Comparison of ENCODE assay signal across 8 mouse cellular contexts in the genomic region with DNA sequence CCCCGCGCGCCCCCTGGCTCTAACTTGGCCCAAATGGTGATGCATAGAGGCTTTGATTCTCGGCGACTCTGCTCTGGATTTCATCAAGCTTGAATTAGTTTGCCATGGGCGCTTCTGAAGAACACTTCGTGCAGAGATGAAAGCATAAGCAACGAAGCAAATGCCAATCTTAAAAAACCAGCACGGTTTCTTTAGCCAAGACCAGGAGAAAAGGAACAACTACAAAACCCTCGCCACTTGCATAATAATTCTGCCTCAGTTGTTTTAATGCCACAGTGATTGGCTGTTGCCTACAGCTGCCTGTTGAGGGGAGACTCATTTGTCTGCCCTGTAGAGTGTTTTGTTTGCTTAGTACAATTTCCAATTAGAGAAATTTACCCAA. TPM values are rescaled to one million over a fixed set of nuclear protein-coding genes. Genes with fewer than 3 reads are reported as not detected.
DNase-seq lines count a peak whose midpoint lies in the region; ATAC-seq and TF ChIP-seq lines count a peak whose summit lies in the region.

No protein-coding gene starts in this region.

- intact Hi-C loops in gastrocnemius, adult 2 months (cut with DNase I): no loop called here
- intact Hi-C loops in gastrocnemius, postnatal 14 days (cut with DNase I; ENCODE audit: low total_unique reads): no loop called here

- WGBS in neural tube, embryonic 15.5 days: 1% methylated on average over 10 of the region's 10 CpGs

- peaks cover 3% of the 10 kb centered on the region for H3K4me1 ChIP-seq in testis, adult 2 months (ENCODE audit: control insufficient read depth, insufficient read depth, low read length)
- peaks cover 46% of the 10 kb centered on the region for H3K4me1 ChIP-seq in neural tube, embryonic 15.5 days

- TF ChIP-seq CTCF in gastrocnemius, adult 2 months (IDR thresholded peaks at IDR 0.05): no peak; the same call in 1 of the 2 replicates
- no peak for TF ChIP-seq CTCF in testis, adult 2 months (IDR thresholded peaks at IDR 0.05; ENCODE audit: control insufficient read depth, insufficient read depth, insufficient replicate concordance, low read depth, low read length)

- ATAC-seq in neural tube, embryonic 15.5 days (ENCODE audit: low FRiP score): no peak

- peak overlapping the region; percentile 92 for H3K4me3 ChIP-seq in gastrocnemius, adult 2 months
- H3K4me3 ChIP-seq in testis, adult 2 months (ENCODE audit: control insufficient read depth, low read depth, low read length): peak overlapping the region; percentile 81
- peak overlapping the region; percentile 60 for H3K4me3 ChIP-seq in neural tube, embryonic 15.5 days (replicated peaks)

- peak overlapping the region; percentile 83 for H3K9ac ChIP-seq in neural tube, embryonic 15.5 days (replicated peaks)

- H3K27me3 ChIP-seq in testis, adult 2 months (ENCODE audit: control insufficient read depth, insufficient read depth, low read length): no peaks in the 10 kb centered on the region
- no peaks in the 10 kb centered on the region for H3K27me3 ChIP-seq in neural tube, embryonic 15.5 days (replicated peaks)

- no peaks in the 10 kb centered on the region for H3K36me3 ChIP-seq in testis, adult 2 months (ENCODE audit: control insufficient read depth, insufficient read depth, low read length)
- no peaks in the 10 kb centered on the region for H3K36me3 ChIP-seq in neural tube, embryonic 15.5 days

- peak overlapping the region; percentile 76 for H3K4me2 ChIP-seq in neural tube, embryonic 15.5 days

- TF ChIP-seq POLR2A in testis, adult 2 months (IDR thresholded peaks at IDR 0.05; ENCODE audit: control insufficient read depth, low read depth, low read length): no peak

- DNase-seq in gastrocnemius, adult 2 months: no peak
- no peak for DNase-seq in gastrocnemius, postnatal 14 days
- no peak for DNase-seq in testis, postnatal 10 days (ENCODE audit: low spot score)
- peak; percentile 30 for DNase-seq in layer of hippocampus, adult 9-10 months (ENCODE audit: low spot score)
- DNase-seq in gastrocnemius, postnatal 25 days: no peak
- DNase-seq in spleen, postnatal 10 days (ENCODE audit: low spot score in 2 of 2): no peak

- no peaks in the 10 kb centered on the region for H3K9me3 ChIP-seq in neural tube, embryonic 15.5 days (replicated peaks)

- H3K27ac ChIP-seq in gastrocnemius, adult 2 months: peak overlapping the region; percentile 94
- peak overlapping the region; percentile 55; the same call in 1 of the 2 replicates for H3K27ac ChIP-seq in testis, adult 2 months (ENCODE audit: control insufficient read depth, insufficient read depth, low read depth, low read length)
- H3K27ac ChIP-seq in neural tube, embryonic 15.5 days (replicated peaks): peak overlapping the region; percentile 97

RNA-seq across cellular contexts. Expression of a gene that starts 0.8 kb away (rescaled TPM):
- total RNA-seq in gastrocnemius, adult 2 months (2021): 100 to 1,000 TPM; 203 to 264 TPM
- 100 to 1,000 TPM; 136 to 150 TPM for total RNA-seq in gastrocnemius, postnatal 14 days (2021)
- 80.8 and 89.0 TPM in 2 replicates for polyA plus RNA-seq in testis, adult 2 months (2012; rRNA removed)
- 12.5 and 17.7 TPM in 2 replicates for polyA plus RNA-seq in neural tube, embryonic 15.5 days (2015; fragmentation: Nextera tagmentation; extraction: Ambion mirVana)
- total RNA-seq in gastrocnemius, postnatal 25 days (2021): 100 to 1,000 TPM; 191 to 205 TPM

RNA-seq across cellular contexts. Expression of a gene that starts 6.8 kb away (rescaled TPM):
- total RNA-seq in gastrocnemius, adult 2 months (2021): 10 to 100 TPM; 41.1 to 48.6 TPM
- 10 to 100 TPM; 32.2 to 33.1 TPM for total RNA-seq in gastrocnemius, postnatal 14 days (2021)
- polyA plus RNA-seq in testis, adult 2 months (2012; rRNA removed): 8.2 and 10.7 TPM in 2 replicates
- polyA plus RNA-seq in neural tube, embryonic 15.5 days (2015; fragmentation: Nextera tagmentation; extraction: Ambion mirVana): 124 and 133 TPM in 2 replicates
- total RNA-seq in gastrocnemius, postnatal 25 days (2021): 10 to 100 TPM; 33.9 to 36.3 TPM

RNA-seq across cellular contexts. Expression of a gene that starts 47.0 kb away (rescaled TPM):
- total RNA-seq in gastrocnemius, adult 2 months (2021): not detected
- not detected for total RNA-seq in gastrocnemius, postnatal 14 days (2021)
- polyA plus RNA-seq in testis, adult 2 months (2012; rRNA removed): not detected in 2 replicates
- polyA plus RNA-seq in neural tube, embryonic 15.5 days (2015; fragmentation: Nextera tagmentation; extraction: Ambion mirVana): not detected in 2 replicates
- total RNA-seq in gastrocnemius, postnatal 25 days (2021): not detected
